Mouse (Mus musculus): ENCODE results near the gene Sema3e. TPM values are rescaled to one million over a fixed set of nuclear protein-coding genes. Genes with fewer than 3 reads are reported as not detected.

Sema3e gene
- polyA plus RNA-seq, 2 experiments, result 3.2 to 6.4 TPM

GRCm38 (mm10) chr5:13985669-13986068 lies 39.4 kb upstream of the Sema3e start:
- Histone ChIP-seq H3K27me3 (ENCODE audit: control insufficient read depth, insufficient read depth, low read length) (no peaks in the 10 kb centered on the region), H3K4me2 (replicated peaks; ENCODE audit: low read depth, low read length, severe bottlenecking) (no peak overlapping the region), H3K4me1 (ENCODE audit: control insufficient read depth, insufficient read depth, low read length) (no peaks in the 10 kb centered on the region), H3K9ac (ENCODE audit: low read depth, low read length, severe bottlenecking) (no peak overlapping the region), H3K27ac (replicated peaks; ENCODE audit: low read depth, low read length) (no peak overlapping the region), H3K4me3 (replicated peaks; ENCODE audit: low read length) (no peak overlapping the region), H3K36me3 (ENCODE audit: control insufficient read depth, insufficient read depth, low read length) (no peaks in the 10 kb centered on the region), H3K9me3 (ENCODE audit: control insufficient read depth, low read length) (no peaks in the 10 kb centered on the region)
- DNase-seq (ENCODE audit: low spot score) (no peak), ATAC-seq (ENCODE audit: low FRiP score, low read depth) (no peak)
- no peak for TF ChIP-seq POLR2A (IDR thresholded peaks at IDR 0.05; ENCODE audit: borderline replicate concordance, extremely low read depth, insufficient read depth, insufficient read length)
- 91% methylated on average over 3 of the region's 3 CpGs for WGBS

- no peak for ATAC-seq (ENCODE audit: low FRiP score, low read depth)
- 64% methylated on average over 1 of the region's 1 CpGs for WGBS
- no peak overlapping the region for H3K27ac ChIP-seq (replicated peaks; ENCODE audit: low read depth, low read length)
- no peak overlapping the region for H3K9ac ChIP-seq (ENCODE audit: low read depth, low read length, severe bottlenecking)
- no peaks in the 10 kb centered on the region for H3K36me3 ChIP-seq (ENCODE audit: control insufficient read depth, insufficient read depth, low read length)
- H3K4me2 ChIP-seq (replicated peaks; ENCODE audit: low read depth, low read length, severe bottlenecking), result no peak overlapping the region
- TF ChIP-seq POLR2A (IDR thresholded peaks at IDR 0.05; ENCODE audit: borderline replicate concordance, extremely low read depth, insufficient read depth, insufficient read length), result no peak
- no peaks in the 10 kb centered on the region for H3K27me3 ChIP-seq (ENCODE audit: control insufficient read depth, insufficient read depth, low read length)
- H3K4me3 ChIP-seq (replicated peaks; ENCODE audit: low read length), result no peak overlapping the region
- H3K9me3 ChIP-seq (ENCODE audit: control insufficient read depth, low read length), result no peaks in the 10 kb centered on the region
- no peak for DNase-seq (ENCODE audit: low spot score)
- H3K4me1 ChIP-seq (ENCODE audit: control insufficient read depth, insufficient read depth, low read length), result no peaks in the 10 kb centered on the region
Measured at GRCm38 (mm10) chr5:13987123-13987522, 38.0 kb upstream of the Sema3e start.

- no peak for ATAC-seq (ENCODE audit: low FRiP score, low read depth)
- DNase-seq (ENCODE audit: low spot score), result no peak
- no peaks in the 10 kb centered on the region for H3K9me3 ChIP-seq (ENCODE audit: control insufficient read depth, low read length)
- H3K27me3 ChIP-seq (ENCODE audit: control insufficient read depth, insufficient read depth, low read length), result no peaks in the 10 kb centered on the region
- no peak overlapping the region for H3K27ac ChIP-seq (replicated peaks; ENCODE audit: low read depth, low read length)
- H3K4me3 ChIP-seq (replicated peaks; ENCODE audit: low read length), result no peak overlapping the region
- no peaks in the 10 kb centered on the region for H3K36me3 ChIP-seq (ENCODE audit: control insufficient read depth, insufficient read depth, low read length)
- WGBS, result 40% methylated on average over 2 of the region's 2 CpGs
- H3K4me1 ChIP-seq (ENCODE audit: control insufficient read depth, insufficient read depth, low read length), result 0 out of 2 replicates have a peak, but pooled peaks cover under 1% of the 10 kb centered on the region
- no peak overlapping the region for H3K4me2 ChIP-seq (replicated peaks; ENCODE audit: low read depth, low read length, severe bottlenecking)
- no peak overlapping the region for H3K9ac ChIP-seq (ENCODE audit: low read depth, low read length, severe bottlenecking)
- TF ChIP-seq POLR2A (IDR thresholded peaks at IDR 0.05; ENCODE audit: borderline replicate concordance, extremely low read depth, insufficient read depth, insufficient read length), result no peak
Measured at GRCm38 (mm10) chr5:13988023-13988422, 37.1 kb upstream of the Sema3e start.

- Histone ChIP-seq H3K4me3 (replicated peaks; ENCODE audit: low read length) (no peak overlapping the region), H3K4me1 (ENCODE audit: control insufficient read depth, insufficient read depth, low read length) (0 out of 2 replicates have a peak, but pooled peaks cover 3% of the 10 kb centered on the region), H3K36me3 (ENCODE audit: control insufficient read depth, insufficient read depth, low read length) (no peaks in the 10 kb centered on the region), H3K9ac (ENCODE audit: low read depth, low read length, severe bottlenecking) (no peak overlapping the region), H3K9me3 (ENCODE audit: control insufficient read depth, low read length) (peaks cover 3% of the 10 kb centered on the region; the same call in 1 of the 2 replicates), H3K27ac (replicated peaks; ENCODE audit: low read depth, low read length) (no peak overlapping the region), H3K4me2 (replicated peaks; ENCODE audit: low read depth, low read length, severe bottlenecking) (no peak overlapping the region), H3K27me3 (ENCODE audit: control insufficient read depth, insufficient read depth, low read length) (no peaks in the 10 kb centered on the region)
- peak; percentile 64 for DNase-seq (ENCODE audit: low spot score)
- no peak for TF ChIP-seq POLR2A (IDR thresholded peaks at IDR 0.05; ENCODE audit: borderline replicate concordance, extremely low read depth, insufficient read depth, insufficient read length)
- ATAC-seq (ENCODE audit: low FRiP score, low read depth), result no peak
- WGBS, result 23% methylated on average over 11 of the region's 11 CpGs
Measured at GRCm38 (mm10) chr5:13992734-13993396, 32.2 kb upstream of the Sema3e start.

- H3K4me3 ChIP-seq (replicated peaks; ENCODE audit: low read length), result no peak overlapping the region
- 89% methylated on average over 7 of the region's 7 CpGs for WGBS
- no peak overlapping the region for H3K9ac ChIP-seq (ENCODE audit: low read depth, low read length, severe bottlenecking)
- H3K27ac ChIP-seq (replicated peaks; ENCODE audit: low read depth, low read length), result no peak overlapping the region
- H3K4me1 ChIP-seq (ENCODE audit: control insufficient read depth, insufficient read depth, low read length), result 0 out of 2 replicates have a peak, but pooled peaks cover 4% of the 10 kb centered on the region
- peaks cover 4% of the 10 kb centered on the region; the same call in 1 of the 2 replicates for H3K27me3 ChIP-seq (ENCODE audit: control insufficient read depth, insufficient read depth, low read length)
- TF ChIP-seq POLR2A (IDR thresholded peaks at IDR 0.05; ENCODE audit: borderline replicate concordance, extremely low read depth, insufficient read depth, insufficient read length), result no peak
- no peak overlapping the region for H3K4me2 ChIP-seq (replicated peaks; ENCODE audit: low read depth, low read length, severe bottlenecking)
- DNase-seq (ENCODE audit: low spot score) (no peak), ATAC-seq (ENCODE audit: low FRiP score, low read depth) (no peak)
- H3K36me3 ChIP-seq (ENCODE audit: control insufficient read depth, insufficient read depth, low read length), result no peaks in the 10 kb centered on the region
- H3K9me3 ChIP-seq (ENCODE audit: control insufficient read depth, low read length), result no peaks in the 10 kb centered on the region
Measured at GRCm38 (mm10) chr5:14028341-14028740, 3.3 kb downstream of the Sema3e start.

Data from limb, embryonic 14.5 days (tissue).